Comparison of ENCODE assay signal across 8 mouse cellular contexts in the genomic region with DNA sequence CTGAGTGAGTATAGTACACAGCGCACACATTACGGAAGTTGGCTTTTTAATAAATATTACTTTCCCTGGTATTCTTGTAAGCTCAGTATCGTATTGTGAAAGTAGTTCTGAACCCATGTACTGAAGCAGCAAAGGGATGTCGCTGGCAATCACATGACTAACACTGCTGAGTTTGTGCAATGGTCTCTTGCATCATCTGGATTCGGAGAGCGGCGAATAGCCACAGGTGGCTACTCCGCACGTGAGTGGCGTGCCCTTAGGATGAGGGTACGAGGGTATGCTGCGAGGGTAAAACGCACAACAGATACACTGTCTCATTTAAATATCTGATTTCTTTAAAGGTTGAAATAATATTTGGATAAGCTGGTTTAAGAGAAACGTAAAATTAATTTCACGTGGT. TPM values are rescaled to one million over a fixed set of nuclear protein-coding genes. Genes with fewer than 3 reads are reported as not detected.
DNase-seq lines count a peak whose midpoint lies in the region; ATAC-seq lines count a peak whose summit lies in the region.

No protein-coding gene starts in this region.

- no peaks in the 10 kb centered on the region for H3K36me3 ChIP-seq in kidney, embryonic 14.5 days (ENCODE audit: control insufficient read depth, insufficient read depth, low read length)
- no peaks in the 10 kb centered on the region for H3K36me3 ChIP-seq in embryonic facial prominence, embryonic 12.5 days
- H3K36me3 ChIP-seq in limb, embryonic 13.5 days, result 0 out of 2 replicates have a peak, but pooled peaks cover 6% of the 10 kb centered on the region
- H3K36me3 ChIP-seq in midbrain, embryonic 14.5 days (ENCODE audit: control insufficient read depth, insufficient read depth, low read length), result peaks cover 8% of the 10 kb centered on the region; the same call in 1 of the 2 replicates

- no peaks in the 10 kb centered on the region for H3K9me3 ChIP-seq in kidney, embryonic 14.5 days (ENCODE audit: control insufficient read depth, low read length)
- no peaks in the 10 kb centered on the region for H3K9me3 ChIP-seq in embryonic facial prominence, embryonic 12.5 days
- no peaks in the 10 kb centered on the region for H3K9me3 ChIP-seq in limb, embryonic 13.5 days
- no peaks in the 10 kb centered on the region for H3K9me3 ChIP-seq in midbrain, embryonic 14.5 days (ENCODE audit: control insufficient read depth, low read length)

- peak overlapping the region; percentile 74 for H3K4me2 ChIP-seq in kidney, embryonic 14.5 days (replicated peaks; ENCODE audit: low read depth, low read length)
- H3K4me2 ChIP-seq in embryonic facial prominence, embryonic 12.5 days (replicated peaks), result peak overlapping the region; percentile 80
- H3K4me2 ChIP-seq in limb, embryonic 13.5 days (replicated peaks), result peak overlapping the region; percentile 79
- H3K4me2 ChIP-seq in midbrain, embryonic 14.5 days (ENCODE audit: low read length), result peak overlapping the region; percentile 69

- no peak for DNase-seq in kidney, postnatal 4 days
- DNase-seq in midbrain, embryonic 14.5 days, result no peak
- no peak for DNase-seq in layer of hippocampus, adult 8-10 months (ENCODE audit: low spot score in 2 of 2)

- peak overlapping the region; percentile 11; the same call in 1 of the 2 replicates for H3K27ac ChIP-seq in kidney, embryonic 14.5 days (ENCODE audit: low read depth, low read length)
- H3K27ac ChIP-seq in embryonic facial prominence, embryonic 12.5 days, result no peak overlapping the region
- H3K27ac ChIP-seq in limb, embryonic 13.5 days, result no peak overlapping the region
- no peak overlapping the region for H3K27ac ChIP-seq in midbrain, embryonic 14.5 days (replicated peaks; ENCODE audit: low read depth, low read length)

- peak overlapping the region; percentile 60; the same call in 1 of the 2 replicates for H3K9ac ChIP-seq in kidney, embryonic 14.5 days (ENCODE audit: low read depth, low read length)
- peak overlapping the region; percentile 66; the same call in 1 of the 2 replicates for H3K9ac ChIP-seq in embryonic facial prominence, embryonic 12.5 days
- peak overlapping the region; percentile 72; the same call in 1 of the 2 replicates for H3K9ac ChIP-seq in limb, embryonic 13.5 days
- peak overlapping the region; percentile 70; the same call in 1 of the 2 replicates for H3K9ac ChIP-seq in midbrain, embryonic 14.5 days (replicated peaks; ENCODE audit: low read length)

- H3K4me3 ChIP-seq in kidney, embryonic 14.5 days (ENCODE audit: low read length), result peak overlapping the region; percentile 86
- H3K4me3 ChIP-seq in embryonic facial prominence, embryonic 12.5 days, result peak overlapping the region; percentile 91
- peak overlapping the region; percentile 91 for H3K4me3 ChIP-seq in limb, embryonic 13.5 days
- H3K4me3 ChIP-seq in midbrain, embryonic 14.5 days (replicated peaks; ENCODE audit: low read depth, low read length), result peak overlapping the region; percentile 92

- H3K4me1 ChIP-seq in kidney, embryonic 14.5 days (ENCODE audit: control insufficient read depth, insufficient read depth, low read length), result peaks cover 10% of the 10 kb centered on the region
- peaks cover 24% of the 10 kb centered on the region for H3K4me1 ChIP-seq in embryonic facial prominence, embryonic 12.5 days
- peaks cover 37% of the 10 kb centered on the region for H3K4me1 ChIP-seq in limb, embryonic 13.5 days
- peaks cover 33% of the 10 kb centered on the region for H3K4me1 ChIP-seq in midbrain, embryonic 14.5 days (ENCODE audit: control insufficient read depth, insufficient read depth, low read length)

- no peaks in the 10 kb centered on the region for H3K27me3 ChIP-seq in kidney, embryonic 14.5 days (ENCODE audit: control insufficient read depth, insufficient read depth, low read length)
- no peaks in the 10 kb centered on the region for H3K27me3 ChIP-seq in embryonic facial prominence, embryonic 12.5 days
- no peaks in the 10 kb centered on the region for H3K27me3 ChIP-seq in limb, embryonic 13.5 days
- no peaks in the 10 kb centered on the region for H3K27me3 ChIP-seq in midbrain, embryonic 14.5 days (ENCODE audit: control insufficient read depth, insufficient read depth, low read length)

- no peak for ATAC-seq in kidney, embryonic 14.5 days (ENCODE audit: low FRiP score, low TSS enrichment)
- ATAC-seq in embryonic facial prominence, embryonic 12.5 days (ENCODE audit: insufficient number of reproducible peaks, insufficient read depth, low FRiP score, low TSS enrichment), result no peak
- no peak for ATAC-seq in limb, embryonic 13.5 days (ENCODE audit: low FRiP score, low read depth)
- no peak for ATAC-seq in midbrain, embryonic 14.5 days (ENCODE audit: low FRiP score, low TSS enrichment)
- no peak for ATAC-seq in megakaryocyte-erythroid progenitor cell, adult 5-6 weeks (replicated peaks; ENCODE audit: low FRiP score, low TSS enrichment, poor library complexity, severe bottlenecking)
- no peak for ATAC-seq in activated CD4-positive, CD25-positive, alpha-beta regulatory T cell, adult 4 months

- 84% methylated on average over 15 of the region's 15 CpGs for WGBS in kidney, embryonic 14.5 days
- WGBS in embryonic facial prominence, embryonic 12.5 days, result 85% methylated on average over 15 of the region's 15 CpGs
- WGBS in limb, embryonic 13.5 days, result 86% methylated on average over 15 of the region's 15 CpGs
- WGBS in midbrain, embryonic 14.5 days, result 87% methylated on average over 15 of the region's 15 CpGs

RNA-seq across cellular contexts. Expression of a gene that starts 1.3 kb away (rescaled TPM):
- polyA plus RNA-seq in kidney, embryonic 14.5 days (2014; fragmentation: Nextera tagmentation; extraction: Ambion mirVana), result 77.3 and 82.4 TPM in 2 replicates
- polyA plus RNA-seq in embryonic facial prominence, embryonic 12.5 days (2016; fragmentation: Nextera tagmentation; extraction: Ambion mirVana), result 69.1 and 70.1 TPM in 2 replicates
- 71.9 and 75.4 TPM in 2 replicates for polyA plus RNA-seq in limb, embryonic 13.5 days (2015; fragmentation: Nextera tagmentation; extraction: Ambion mirVana)
- 113 and 135 TPM in 2 replicates for polyA plus RNA-seq in midbrain, embryonic 14.5 days (2014; fragmentation: Nextera tagmentation; extraction: Ambion mirVana)
- total RNA-seq in megakaryocyte-erythroid progenitor cell, adult 5-6 weeks (2014; fragmentation: Nextera tagmentation), result 33.7 and 72.0 TPM in 2 replicates
- total RNA-seq in megakaryocyte-erythroid progenitor cell, adult 5-6 weeks (2017), result 33.2 and 69.5 TPM in 2 replicates
- polyA plus RNA-seq in activated CD4-positive, CD25-positive, alpha-beta regulatory T cell, adult 4 months (2017; shearing (Covaris generic)), result 10 to 100 TPM; 67.0 to 69.8 TPM
- total RNA-seq in layer of hippocampus, adult 8-10 months (2022), result 100 to 1,000 TPM; 106 to 131 (median 119) TPM

RNA-seq across cellular contexts. Expression of a gene that starts 1.6 kb away (rescaled TPM):
- polyA plus RNA-seq in kidney, embryonic 14.5 days (2014; fragmentation: Nextera tagmentation; extraction: Ambion mirVana), result 18.8 and 27.7 TPM in 2 replicates
- polyA plus RNA-seq in embryonic facial prominence, embryonic 12.5 days (2016; fragmentation: Nextera tagmentation; extraction: Ambion mirVana), result 39.6 and 43.2 TPM in 2 replicates
- 27.4 and 27.7 TPM in 2 replicates for polyA plus RNA-seq in limb, embryonic 13.5 days (2015; fragmentation: Nextera tagmentation; extraction: Ambion mirVana)
- polyA plus RNA-seq in midbrain, embryonic 14.5 days (2014; fragmentation: Nextera tagmentation; extraction: Ambion mirVana), result 57.8 and 67.5 TPM in 2 replicates
- 24.0 and 27.8 TPM in 2 replicates for total RNA-seq in megakaryocyte-erythroid progenitor cell, adult 5-6 weeks (2014; fragmentation: Nextera tagmentation)
- 6.8 and 28.4 TPM in 2 replicates for total RNA-seq in megakaryocyte-erythroid progenitor cell, adult 5-6 weeks (2017)
- polyA plus RNA-seq in activated CD4-positive, CD25-positive, alpha-beta regulatory T cell, adult 4 months (2017; shearing (Covaris generic)), result 1 to 10 TPM; 3.2 to 5.6 TPM
- 100 to 1,000 TPM; 141 to 206 (median 179) TPM for total RNA-seq in layer of hippocampus, adult 8-10 months (2022)

RNA-seq across cellular contexts. Expression of a gene that starts 38.9 kb away (rescaled TPM):
- polyA plus RNA-seq in kidney, embryonic 14.5 days (2014; fragmentation: Nextera tagmentation; extraction: Ambion mirVana), result 21.1 and 25.6 TPM in 2 replicates
- polyA plus RNA-seq in embryonic facial prominence, embryonic 12.5 days (2016; fragmentation: Nextera tagmentation; extraction: Ambion mirVana), result 32.7 and 32.8 TPM in 2 replicates
- 22.1 and 23.2 TPM in 2 replicates for polyA plus RNA-seq in limb, embryonic 13.5 days (2015; fragmentation: Nextera tagmentation; extraction: Ambion mirVana)
- 22.2 and 24.7 TPM in 2 replicates for polyA plus RNA-seq in midbrain, embryonic 14.5 days (2014; fragmentation: Nextera tagmentation; extraction: Ambion mirVana)
- 20.7 and 28.4 TPM in 2 replicates for total RNA-seq in megakaryocyte-erythroid progenitor cell, adult 5-6 weeks (2014; fragmentation: Nextera tagmentation)
- 44.6 and 49.3 TPM in 2 replicates for total RNA-seq in megakaryocyte-erythroid progenitor cell, adult 5-6 weeks (2017)
- 10 to 100 TPM; 12.0 to 27.2 TPM for polyA plus RNA-seq in activated CD4-positive, CD25-positive, alpha-beta regulatory T cell, adult 4 months (2017; shearing (Covaris generic))
- total RNA-seq in layer of hippocampus, adult 8-10 months (2022), result 10 to 100 TPM; 20.7 to 25.7 (median 22.6) TPM
